Mouse (Mus musculus): Measurements from ENCODE around the gene Bax.

DNA sequence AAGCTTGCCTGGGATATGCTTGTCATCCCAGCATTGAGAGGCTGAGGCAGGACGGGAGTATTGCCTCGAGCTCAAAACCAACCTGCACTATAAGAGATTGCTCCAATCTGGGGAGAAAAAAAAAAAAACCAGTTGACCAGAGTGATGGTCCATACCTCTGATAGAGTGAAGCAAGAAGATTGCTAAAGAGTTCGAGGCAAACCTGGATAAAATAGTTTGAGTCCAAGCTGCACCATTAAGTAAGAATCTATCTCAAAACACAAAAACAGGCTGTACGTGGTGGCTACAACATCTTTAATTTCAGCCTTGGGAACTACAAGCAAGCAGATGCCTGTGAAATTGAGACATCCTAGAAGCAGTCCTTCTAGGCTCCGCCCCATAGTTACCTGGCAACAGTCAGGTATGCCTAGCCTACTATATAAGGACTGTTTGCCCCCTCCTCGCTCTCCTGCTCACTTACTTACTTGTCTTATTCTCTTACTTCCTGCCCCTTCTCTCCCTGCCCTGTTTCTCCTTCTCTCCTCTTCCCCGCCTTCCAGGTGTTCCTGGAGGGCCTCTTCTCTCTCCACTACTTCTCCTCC is 482 bp upstream of the Bax start:
- TF ChIP-seq CTCF (IDR thresholded peaks at IDR 0.05; ENCODE audit: insufficient read depth, low read depth, low read length) (no peak), POLR2A (IDR thresholded peaks at IDR 0.05; ENCODE audit: insufficient read depth, low read depth, low read length) (no peak)

All from olfactory bulb, adult 2 months (tissue).